Mouse (Mus musculus) testis, adult 2 months (tissue): ENCODE measurements around the gene Hcn2. TPM values are rescaled to one million over a fixed set of nuclear protein-coding genes. Genes with fewer than 3 reads are reported as not detected.

ENCODE experiments used
- H3K27ac ChIP-seq: fragments of 200-500 bp; 2 replicates; pipeline ENCODE4 v1.5.1; 2012; ENCODE audit warnings: low read depth, low read length; ENCODE audit not compliant: control insufficient read depth, insufficient read depth
- H3K27me3 ChIP-seq: fragments of 200-500 bp; 2 replicates; pipeline ENCODE4 v1.6.1; 2012; ENCODE audit warnings: mild to moderate bottlenecking, low read length, moderate library complexity; ENCODE audit not compliant: control insufficient read depth, insufficient read depth
- H3K36me3 ChIP-seq: fragments of 200-500 bp; 2 replicates; pipeline ENCODE4 v1.6.1; 2012; ENCODE audit warnings: mild to moderate bottlenecking, low read length; ENCODE audit not compliant: control insufficient read depth, insufficient read depth
- H3K4me1 ChIP-seq: fragments of 200-500 bp; 2 replicates; pipeline ENCODE4 v1.6.1; 2012; ENCODE audit warnings: low read length; ENCODE audit not compliant: control insufficient read depth, insufficient read depth
- H3K4me3 ChIP-seq: fragments of 200-500 bp; 2 replicates; pipeline ENCODE4 v1.5.1; 2012; ENCODE audit warnings: low read depth, mild to moderate bottlenecking, low read length, moderate library complexity, mixed read lengths; ENCODE audit not compliant: control insufficient read depth
- CTCF ChIP-seq: fragments of 200-500 bp; IDR thresholded peaks from 2 replicates; pipeline ENCODE4 v1.5.1; 2012; ENCODE audit warnings: low read depth, mild to moderate bottlenecking, inconsistent platforms, low read length, moderate library complexity; ENCODE audit not compliant: control insufficient read depth, insufficient read depth, insufficient replicate concordance
- POLR2A ChIP-seq: fragments of 200-500 bp; IDR thresholded peaks from 2 replicates; pipeline ENCODE4 v1.6.1; 2012; ENCODE audit warnings: low read depth, mild to moderate bottlenecking, inconsistent platforms, low read length, moderate library complexity; ENCODE audit not compliant: control insufficient read depth
- polyA plus RNA-seq: library from polyadenylated mRNA; depleted of rRNA; stranded (reverse); fragments of >200 nt; gene quantifications from 2 replicates; pipeline ENCODE4 v1.2.3, GENCODE M21; 2012

Hcn2 gene
- polyA plus RNA-seq, 1 experiment, result 0.69 TPM

DNA sequence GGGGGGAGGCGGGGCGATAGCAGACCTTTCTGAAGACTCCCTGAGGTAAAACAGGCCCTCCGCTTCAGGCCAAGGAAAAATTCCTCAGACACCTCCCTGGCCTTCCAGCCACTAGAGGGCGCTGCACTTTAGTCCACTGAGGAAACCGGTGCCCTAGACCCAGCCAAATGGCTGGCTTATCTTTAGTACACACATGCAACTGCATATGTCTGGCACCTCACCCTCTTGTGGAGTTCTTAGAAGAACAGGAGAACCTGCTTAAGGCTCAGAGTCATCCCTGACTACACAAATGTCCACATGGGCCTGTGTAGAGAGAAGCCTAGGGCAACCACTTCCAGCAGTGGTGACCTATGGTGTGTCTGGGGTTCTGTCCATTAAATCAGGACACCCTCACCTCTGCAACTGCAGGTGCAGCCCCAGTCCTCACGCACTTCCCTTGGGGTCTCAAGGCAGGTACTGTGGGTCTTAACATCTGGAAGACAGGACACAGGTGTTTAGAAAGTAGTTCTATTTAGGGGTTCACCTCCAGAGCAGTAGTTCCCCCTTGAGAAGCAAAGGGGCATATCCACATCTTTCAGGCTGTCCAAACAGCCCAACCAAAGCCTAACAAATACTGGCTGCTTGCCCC lies 3.8 kb upstream of the Hcn2 start:
- Histone ChIP-seq H3K27me3 (no peaks in the 10 kb centered on the region), H3K36me3 (no peaks in the 10 kb centered on the region; the same call in 1 of the 2 replicates)
- TF ChIP-seq CTCF (peak; percentile 71; the same call in 1 of the 2 replicates), POLR2A (no peak)

DNA sequence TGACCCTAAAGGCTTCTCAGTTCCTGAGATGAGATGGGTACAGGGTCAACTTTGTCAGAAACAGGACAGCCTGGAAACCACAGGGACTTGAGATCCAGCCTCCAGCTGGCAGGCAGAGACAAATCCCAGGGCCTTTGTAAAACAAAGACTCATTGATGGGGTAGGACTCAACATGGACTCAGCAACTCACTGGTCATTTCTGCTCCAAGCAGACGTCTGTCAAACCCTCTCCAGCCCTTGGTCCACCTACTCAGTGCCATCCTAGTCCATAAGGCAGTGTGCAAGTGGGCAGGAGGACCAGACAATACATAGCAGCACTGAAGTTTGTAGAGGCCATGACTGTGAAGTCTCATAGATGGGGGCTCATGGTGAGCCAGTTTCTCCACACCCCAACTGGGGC lies 3.3 kb upstream of the Hcn2 start:
- no peaks in the 10 kb centered on the region for H3K27me3 ChIP-seq

More for the DNA sequence above, 3.8 kb upstream of the Hcn2 start:
- Histone ChIP-seq H3K4me1 (peaks cover 20% of the 10 kb centered on the region), H3K4me3 (no peak overlapping the region), H3K27ac (no peak overlapping the region)

DNA sequence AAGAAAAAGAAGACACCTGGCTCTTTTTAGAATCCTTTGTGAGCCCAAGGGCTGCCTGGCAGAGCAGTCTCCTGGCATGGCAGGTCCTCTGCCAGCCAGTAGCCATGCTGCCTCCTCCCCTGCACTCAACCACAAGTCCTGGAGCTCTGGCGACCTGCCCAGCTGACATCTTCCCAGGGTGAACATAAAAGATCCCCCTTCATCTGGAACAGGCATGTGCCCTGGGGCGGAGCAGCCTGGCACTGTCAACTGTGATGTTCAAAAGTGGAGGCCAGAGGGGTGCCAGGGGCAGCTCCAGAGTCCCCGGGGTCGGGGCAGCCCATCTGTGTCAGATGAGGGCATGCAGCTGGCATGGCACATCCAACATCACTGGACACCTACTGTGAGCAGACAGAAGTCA lies 1.4 kb upstream of the Hcn2 start:
- Histone ChIP-seq H3K27me3 (no peaks in the 10 kb centered on the region), H3K36me3 (no peaks in the 10 kb centered on the region), H3K27ac (no peak overlapping the region), H3K4me1 (peaks cover 16% of the 10 kb centered on the region), H3K4me3 (no peak overlapping the region)
- TF ChIP-seq POLR2A (no peak), CTCF (no peak)

More for the DNA sequence above, 3.3 kb upstream of the Hcn2 start:
- Histone ChIP-seq H3K27ac (no peak overlapping the region), H3K4me3 (no peak overlapping the region), H3K4me1 (peaks cover 21% of the 10 kb centered on the region), H3K36me3 (no peaks in the 10 kb centered on the region; the same call in 1 of the 2 replicates)
- TF ChIP-seq CTCF (no peak), POLR2A (no peak)

DNA sequence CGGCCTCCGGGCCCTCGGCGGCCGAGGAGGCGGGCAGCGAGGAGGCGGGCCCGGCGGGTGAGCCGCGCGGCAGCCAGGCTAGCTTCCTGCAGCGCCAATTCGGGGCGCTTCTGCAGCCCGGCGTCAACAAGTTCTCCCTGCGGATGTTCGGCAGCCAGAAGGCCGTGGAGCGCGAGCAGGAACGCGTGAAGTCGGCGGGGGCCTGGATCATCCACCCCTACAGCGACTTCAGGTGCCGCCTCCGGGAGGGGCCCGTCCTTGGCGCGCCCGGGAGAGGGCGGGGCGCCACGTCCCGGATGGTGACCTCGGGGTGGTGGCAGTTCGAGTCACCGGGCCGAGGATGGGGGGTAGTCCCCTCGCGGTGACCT lies 538 bp downstream of the Hcn2 start:
- H3K4me1 ChIP-seq, result peaks cover 16% of the 10 kb centered on the region
- no peak overlapping the region for H3K27ac ChIP-seq
- peak overlapping the region; percentile 32; the same call in 1 of the 2 replicates for H3K4me3 ChIP-seq
- no peaks in the 10 kb centered on the region for H3K36me3 ChIP-seq
- TF ChIP-seq CTCF (no peak), POLR2A (no peak)
- no peaks in the 10 kb centered on the region for H3K27me3 ChIP-seq

GRCm38 (mm10) chr10:79717640-79718357 lies 1.4 kb downstream of the Hcn2 start:
- no peak for TF ChIP-seq POLR2A
- TF ChIP-seq CTCF, result no peak
- Histone ChIP-seq H3K36me3 (no peaks in the 10 kb centered on the region), H3K4me1 (peaks cover 16% of the 10 kb centered on the region), H3K27me3 (no peaks in the 10 kb centered on the region), H3K27ac (no peak overlapping the region), H3K4me3 (no peak overlapping the region; the same call in 1 of the 2 replicates)

DNA sequence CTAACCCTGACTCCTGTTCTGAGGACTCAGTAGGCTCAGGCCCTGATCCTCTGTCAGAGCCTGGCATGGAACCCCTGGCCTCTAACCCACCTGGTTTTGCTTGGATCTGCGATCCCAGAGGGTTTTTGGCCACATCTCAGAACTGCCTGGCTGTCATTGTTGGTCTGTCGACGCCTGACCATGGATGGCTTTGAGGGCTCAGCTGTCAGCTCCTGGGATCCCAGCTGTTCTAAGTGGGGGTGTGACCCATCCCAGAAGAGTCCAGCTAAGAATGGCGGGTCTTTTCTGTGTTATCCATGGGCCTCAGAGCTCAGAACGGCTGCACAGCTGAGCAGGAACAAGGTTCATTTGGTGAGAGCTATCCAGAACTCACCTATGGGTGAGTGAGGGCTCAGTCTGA lies 4.7 kb downstream of the Hcn2 start:
- Histone ChIP-seq H3K4me3 (no peak overlapping the region), H3K4me1 (peaks cover 11% of the 10 kb centered on the region), H3K27me3 (no peaks in the 10 kb centered on the region), H3K36me3 (no peaks in the 10 kb centered on the region), H3K27ac (no peak overlapping the region)
- TF ChIP-seq CTCF (no peak), POLR2A (no peak)

GRCm38 (mm10) chr10:79723047-79723446 lies 6.6 kb downstream of the Hcn2 start:
- Histone ChIP-seq H3K27me3 (no peaks in the 10 kb centered on the region), H3K36me3 (no peaks in the 10 kb centered on the region), H3K4me1 (no peaks in the 10 kb centered on the region; the same call in 1 of the 2 replicates), H3K4me3 (no peak overlapping the region), H3K27ac (no peak overlapping the region)
- no peak for TF ChIP-seq CTCF
